Mouse (Mus musculus) brain, embryonic 14.5 days (tissue): ENCODE data around the gene Stat4.

Experiments used
- CTCF ChIP-seq: fragments of 200-500 bp; IDR thresholded peaks from 2 replicates; pipeline ENCODE4 v1.5.1; 2012; ENCODE audit warnings: inconsistent platforms, mild to moderate bottlenecking, moderate library complexity, borderline replicate concordance; ENCODE audit not compliant: insufficient read depth, insufficient read length; ENCODE audit errors: extremely low read depth
- POLR2A ChIP-seq: fragments of 200-500 bp; IDR thresholded peaks from 2 replicates; pipeline ENCODE4 v1.6.1; 2012; ENCODE audit warnings: mild to moderate bottlenecking, inconsistent platforms, borderline replicate concordance; ENCODE audit not compliant: poor library complexity, insufficient read depth, insufficient read length, severe bottlenecking; ENCODE audit errors: extremely low read depth

DNA sequence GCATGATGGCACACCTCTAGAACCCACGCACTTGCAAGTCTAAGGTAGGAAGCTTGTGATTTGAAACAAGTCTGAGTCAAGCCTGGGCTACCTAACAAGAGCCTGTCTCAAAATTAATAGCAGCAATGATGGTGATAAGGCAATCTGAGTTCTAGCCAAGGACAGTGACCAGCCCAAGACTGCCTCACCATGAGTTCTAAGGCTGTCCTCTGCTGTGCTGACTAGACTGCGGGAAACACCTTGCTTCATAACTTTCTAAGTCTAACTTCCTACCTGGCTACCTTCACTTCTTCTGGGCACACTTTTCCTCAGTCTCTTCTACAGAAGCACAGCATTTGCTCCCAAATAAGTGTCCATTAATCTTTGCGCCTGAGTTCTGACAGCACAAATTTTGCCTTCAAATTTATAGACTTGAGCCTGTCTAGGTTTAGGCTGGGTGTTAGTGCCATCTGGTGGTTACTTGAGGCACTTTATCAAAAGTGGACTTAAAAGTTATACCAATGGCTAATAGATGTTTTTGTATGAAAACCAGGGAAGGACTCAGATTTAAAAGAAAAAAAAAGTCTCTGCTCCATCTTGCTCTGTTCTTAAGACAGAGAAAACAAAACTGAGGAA is 111.8 kb downstream of the Stat4 start:
- TF ChIP-seq CTCF: peak; percentile 52; the same call in 1 of the 2 replicates
- no peak for TF ChIP-seq POLR2A
